Mouse (Mus musculus) MN1 (cell line): ENCODE results near the gene Pfkl.

Experiments
- DNase-seq: peaks from one replicate; pipeline ENCODE4 v3.0.0-alpha.2; 2016; ENCODE audit warnings: low spot score

The Pfkl gene

DNA sequence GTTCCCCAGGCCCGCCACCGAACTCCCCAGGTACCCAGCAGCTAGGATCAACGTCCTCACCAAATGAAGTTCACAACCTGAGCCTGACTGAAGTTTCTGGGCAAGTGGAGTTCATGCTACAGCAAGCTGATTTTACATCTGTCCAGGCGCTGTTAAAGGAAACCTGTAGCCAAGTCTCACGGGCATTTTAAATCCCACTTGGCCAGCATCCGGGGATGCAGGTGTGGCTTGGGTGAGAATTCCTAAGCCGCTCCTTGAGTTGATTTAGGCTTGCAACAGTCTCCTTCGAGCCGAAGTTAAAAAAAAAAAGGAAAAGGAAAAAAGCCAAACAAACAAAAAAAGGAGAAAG is at the start of gene Pfkl:
Pfkl (minus strand) TSS at position 139 of the 349 bp plus-strand sequence.
- no peak for DNase-seq

DNA sequence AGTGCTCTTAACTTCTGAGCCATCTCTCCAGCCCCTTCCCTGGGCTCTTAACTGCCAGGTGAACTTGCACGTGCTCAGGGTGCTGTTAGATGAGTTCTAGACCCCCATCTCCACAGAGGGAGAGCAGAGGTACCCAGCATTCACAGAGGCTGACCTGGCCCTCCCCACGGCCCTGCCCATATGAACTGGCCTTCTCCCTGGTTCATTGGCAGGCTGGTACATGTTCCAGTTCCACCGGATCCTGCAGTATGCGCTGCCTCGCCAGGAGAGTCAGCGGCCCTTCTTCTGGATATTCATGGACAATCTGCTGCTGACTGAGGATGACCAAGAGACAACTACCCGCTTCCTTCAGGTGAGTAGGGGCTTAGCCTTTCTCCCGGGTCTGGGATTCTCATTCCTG is 47.2 kb upstream of the Pfkl start:
- DNase-seq: no peak

DNA sequence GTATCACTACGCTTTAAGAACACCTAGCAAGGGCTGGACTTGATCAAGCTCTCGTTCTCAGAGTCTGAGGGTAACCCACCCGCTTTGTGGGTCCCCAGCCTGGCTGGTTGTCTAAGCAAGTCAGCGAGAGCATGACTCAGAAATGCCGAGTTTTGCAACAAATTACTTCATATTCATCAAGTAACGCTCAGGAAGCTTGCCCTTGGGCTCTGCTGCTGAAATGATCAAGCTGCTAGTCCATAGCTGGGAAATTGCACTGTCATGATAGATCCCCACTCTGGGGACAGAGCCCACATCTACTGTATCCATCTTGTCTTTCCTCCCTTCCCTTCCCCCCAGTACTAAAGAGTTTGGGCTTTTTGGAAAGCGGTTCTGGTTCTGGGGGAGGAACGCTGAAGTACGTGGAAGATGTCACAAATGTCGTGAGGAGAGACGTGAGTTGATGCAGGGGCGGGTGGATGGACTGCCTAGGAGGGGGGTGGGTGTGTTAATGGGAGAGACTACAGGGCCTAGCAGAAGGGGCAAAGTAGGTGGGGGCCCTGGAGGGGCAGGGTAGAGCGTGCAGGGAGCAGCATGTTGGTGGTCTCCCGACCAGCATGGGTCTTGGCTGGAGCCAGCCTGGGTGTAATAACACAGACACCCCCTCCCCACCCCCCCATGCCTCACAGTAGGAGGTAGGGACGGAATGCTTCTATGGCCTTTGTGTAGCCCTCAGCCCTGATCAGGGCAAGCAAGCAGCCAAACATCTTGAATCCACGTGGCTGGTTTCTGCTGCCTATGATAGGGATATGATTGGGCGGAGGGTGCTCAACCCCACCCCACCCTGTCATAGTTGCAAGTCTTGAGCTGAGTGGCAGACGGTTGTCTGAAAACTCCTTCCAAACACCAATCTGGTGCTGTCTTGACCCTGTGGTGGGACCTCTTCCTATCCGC is 45.0 kb upstream of the Pfkl start:
- no peak for DNase-seq

DNA sequence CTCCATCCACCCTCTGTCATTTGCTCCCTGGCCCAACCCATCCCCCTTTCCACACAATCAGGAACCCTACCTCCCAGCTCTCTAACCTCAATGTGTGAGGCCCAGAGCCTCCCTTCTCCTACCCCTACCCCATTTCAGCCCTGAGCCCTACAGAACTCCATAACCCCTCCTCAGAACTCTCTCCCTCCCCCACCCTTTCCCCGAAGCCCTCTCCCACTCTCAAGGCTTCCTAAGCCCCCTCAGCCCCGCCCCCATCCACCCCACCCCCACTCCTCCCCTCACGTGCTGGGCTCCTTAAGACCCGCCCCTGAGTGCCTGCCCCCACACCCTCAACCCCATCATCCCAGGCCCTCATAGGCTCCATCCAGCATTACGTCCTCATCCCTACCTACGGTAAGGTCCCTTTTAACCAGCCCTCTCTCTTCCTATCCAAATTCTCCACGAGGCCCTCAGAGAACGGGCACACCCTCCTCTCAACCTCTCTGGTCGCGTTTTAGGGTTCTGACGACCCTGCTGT is 39.7 kb upstream of the Pfkl start:
- DNase-seq: no peak

DNA sequence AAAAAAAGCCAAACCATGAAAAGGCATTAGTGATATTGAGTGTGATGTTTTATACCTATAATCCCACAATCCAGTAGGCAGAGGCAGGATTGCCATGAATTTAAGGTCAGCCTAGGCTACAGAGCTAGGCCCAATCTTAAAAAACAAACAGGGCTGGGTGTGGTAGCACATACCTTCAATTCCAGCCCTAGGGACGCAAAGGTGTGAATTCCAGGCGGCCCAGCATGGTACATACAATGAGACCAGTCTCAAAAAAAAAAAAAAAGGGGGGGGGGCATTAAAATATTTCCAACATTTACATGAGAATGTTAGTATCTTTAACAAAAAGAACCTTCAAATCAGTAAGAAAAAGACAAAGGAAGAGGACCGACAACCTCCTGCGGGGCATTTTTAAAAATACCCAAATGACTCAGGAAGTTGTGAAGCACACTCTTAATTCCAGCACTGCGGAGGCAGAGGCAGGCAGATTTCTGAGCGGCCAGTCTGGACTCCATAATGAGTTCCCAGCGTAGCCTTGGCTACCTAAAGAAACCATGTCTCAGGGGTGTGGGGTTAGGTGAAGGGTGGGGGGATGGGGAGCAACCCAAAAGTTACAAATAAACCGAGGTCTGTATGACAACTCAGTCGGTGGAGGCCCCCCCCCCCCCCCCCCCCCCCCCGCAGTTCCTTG is 38.3 kb upstream of the Pfkl start:
- no peak for DNase-seq

DNA sequence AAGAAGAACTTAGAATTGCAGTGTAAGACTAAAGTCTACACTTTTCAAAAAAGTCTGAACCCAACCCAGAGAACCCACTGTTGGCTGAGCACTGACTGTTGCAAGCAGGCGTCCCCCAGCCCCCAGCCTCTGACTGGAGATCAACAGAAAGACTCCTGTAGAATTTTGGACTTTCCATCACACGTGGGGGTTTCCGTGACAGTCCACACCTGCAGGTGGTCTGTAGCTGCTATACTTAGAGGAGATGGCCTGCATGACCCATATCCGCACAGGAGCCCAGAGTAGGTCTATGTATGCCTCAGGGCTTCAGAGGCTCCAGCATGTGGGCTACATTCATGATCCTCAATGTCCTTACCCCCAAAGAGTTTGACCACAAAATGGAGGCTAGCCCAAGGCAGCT is 36.5 kb upstream of the Pfkl start:
- DNase-seq: no peak

DNA sequence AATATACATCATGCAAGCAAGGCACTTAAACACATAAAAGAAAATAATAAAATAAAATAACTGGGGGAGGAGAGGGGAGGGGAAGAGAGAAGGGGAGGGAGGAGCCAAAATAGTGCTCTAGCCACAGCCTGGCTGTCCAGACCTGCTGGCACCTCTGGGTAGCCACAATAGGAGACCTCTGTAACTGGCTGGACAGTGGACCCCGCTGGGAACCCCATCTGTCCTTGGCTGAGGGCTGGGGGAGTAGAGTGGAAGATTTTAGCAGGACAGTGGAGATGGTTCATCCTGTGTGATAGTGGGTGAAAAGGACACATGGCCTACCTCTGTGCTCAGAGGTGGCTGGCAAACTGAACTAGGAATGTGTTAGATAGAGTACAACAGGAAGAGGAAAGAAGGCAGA is 34.6 kb upstream of the Pfkl start:
- DNase-seq: no peak

DNA sequence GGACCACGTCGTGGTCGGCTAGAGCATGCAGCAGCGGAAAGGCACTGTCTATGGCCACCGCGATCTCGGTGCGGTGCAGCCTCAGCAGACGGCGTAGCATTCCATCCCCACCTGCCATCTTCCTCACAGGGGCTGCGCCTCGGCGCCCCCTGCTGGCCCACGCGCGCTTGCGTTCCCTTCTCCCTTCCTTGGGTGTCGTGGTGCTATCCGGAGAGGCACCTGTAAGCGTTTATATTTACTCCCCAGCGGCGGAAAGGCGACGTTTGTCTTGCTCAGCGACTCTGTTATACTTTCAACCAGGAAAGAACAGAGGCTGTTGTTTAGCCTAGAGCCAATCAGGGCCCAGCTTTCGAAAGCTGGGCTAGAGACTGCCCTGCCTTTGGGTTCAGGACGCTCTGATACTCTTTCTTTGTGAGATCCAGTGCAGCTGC is 33.5 kb upstream of the Pfkl start, which contains the start of gene Aire:
Aire (minus strand) TSS at position 205 of the 431 bp plus-strand sequence.
- DNase-seq: peak; percentile 26

DNA sequence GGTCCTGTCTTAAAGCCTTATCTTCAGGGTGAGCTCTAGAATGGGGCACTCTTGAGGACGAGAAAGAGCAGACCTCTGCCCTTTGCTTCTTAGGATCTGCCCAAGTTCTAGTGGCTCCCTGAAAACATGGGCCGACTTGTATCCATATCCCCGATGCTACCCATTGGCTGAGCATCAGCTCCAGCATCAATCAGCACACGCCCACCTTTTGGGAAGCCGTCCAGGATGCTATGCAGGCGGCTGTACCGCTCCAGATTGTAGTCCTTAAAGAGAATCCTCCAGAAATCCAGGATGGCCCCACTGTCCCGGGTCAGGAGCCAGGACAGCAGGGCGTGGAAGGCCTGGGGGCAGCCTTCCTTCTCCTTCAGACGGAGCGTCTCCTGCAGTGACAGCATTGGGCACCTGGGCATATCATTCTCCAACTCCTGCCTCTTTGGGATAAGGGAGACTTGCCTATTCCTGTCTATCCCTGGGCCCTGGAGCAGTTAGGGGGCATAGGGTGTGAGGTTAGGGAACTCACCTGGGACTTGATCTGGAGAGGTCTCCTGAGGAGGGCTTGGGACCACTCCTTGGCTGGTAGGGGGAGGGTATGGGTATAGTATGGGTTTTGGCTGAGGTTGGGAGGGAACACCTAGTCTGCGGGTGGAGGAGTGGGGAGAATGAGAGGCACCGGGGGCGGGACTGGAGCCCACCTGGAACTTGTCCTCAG is 33.0 kb upstream of the Pfkl start:
- DNase-seq: no peak

DNA sequence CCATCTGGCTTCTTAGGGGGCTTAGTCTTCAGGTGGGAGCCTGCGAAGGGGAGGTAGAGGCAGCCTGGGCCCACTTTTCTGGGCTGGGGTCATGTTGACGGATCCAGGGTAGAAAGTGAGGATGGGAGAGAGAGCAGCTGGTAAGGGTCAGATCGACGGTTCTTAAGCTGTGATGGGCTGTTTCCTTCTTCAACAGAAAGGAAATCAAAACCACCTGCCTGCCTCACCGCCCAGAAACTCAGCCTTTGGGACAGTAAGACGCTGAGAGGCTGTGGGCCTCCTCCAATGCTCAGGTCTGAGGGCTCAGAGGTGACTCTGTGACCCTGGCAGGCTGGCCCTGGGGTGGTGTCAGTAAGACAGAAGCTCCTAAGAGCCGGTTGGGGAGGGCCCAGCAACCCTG is 32.2 kb upstream of the Pfkl start:
- no peak for DNase-seq

DNA sequence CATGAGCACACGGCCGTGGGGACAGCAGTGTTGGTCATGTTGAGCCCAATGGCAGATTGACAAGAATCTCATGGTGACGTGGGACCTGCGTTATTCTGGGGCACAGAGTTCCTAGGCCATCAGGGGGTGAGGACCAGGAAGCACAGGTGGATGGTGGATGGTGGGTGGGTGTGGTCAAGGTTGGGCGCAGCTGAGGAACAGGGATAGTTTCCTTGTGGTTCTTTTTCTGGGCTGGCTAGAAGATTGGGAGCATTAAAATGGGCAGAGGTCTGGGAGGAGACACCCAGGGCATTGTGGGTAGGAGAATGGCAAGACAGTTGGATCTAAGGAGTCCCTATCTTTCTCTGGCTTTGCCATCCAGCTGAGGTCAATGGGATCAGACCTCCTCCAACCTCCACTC is 31.8 kb upstream of the Pfkl start, which contains the start of gene Dnmt3l:
Dnmt3l (plus strand) TSS at position 301 of the 400 bp plus-strand sequence.
- DNase-seq: no peak

DNA sequence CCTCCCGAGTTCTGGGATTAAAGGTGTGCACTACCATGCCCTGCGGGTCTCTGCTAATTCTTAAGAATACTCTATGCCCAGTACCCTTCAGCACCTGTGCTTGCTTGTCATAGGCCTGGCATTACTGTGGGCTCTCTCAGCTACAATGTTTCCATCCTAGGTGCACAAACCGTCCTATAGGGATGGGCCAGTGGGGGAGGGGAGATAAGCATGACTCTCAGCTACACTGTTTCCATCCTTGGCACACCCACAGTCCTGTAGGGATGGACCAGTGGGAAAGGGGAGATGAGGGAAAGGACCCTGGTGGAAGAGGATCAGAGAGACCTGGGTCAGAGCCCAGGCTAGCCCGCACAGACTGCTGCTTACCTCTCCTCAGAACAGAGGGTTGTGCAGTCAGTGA is 27.3 kb upstream of the Pfkl start:
- no peak for DNase-seq

DNA sequence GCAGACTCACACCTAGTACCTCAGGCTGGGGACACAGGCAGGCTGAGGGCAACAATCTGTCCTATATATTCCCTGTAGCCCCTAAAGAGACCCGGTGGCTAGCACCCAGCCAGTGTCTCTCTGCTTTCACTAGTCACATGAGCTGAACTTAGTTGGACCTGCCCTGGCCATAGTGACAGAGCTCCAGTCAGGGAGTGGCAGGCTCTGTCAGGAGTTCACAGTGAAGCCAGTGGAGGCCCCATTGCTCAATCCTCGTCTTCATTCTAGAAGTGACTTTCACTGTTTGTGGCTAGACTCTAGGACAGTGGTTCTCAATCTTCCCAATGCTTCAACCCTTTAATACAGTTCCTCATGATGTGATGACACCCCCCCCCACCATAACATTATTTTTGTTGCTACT is 22.1 kb upstream of the Pfkl start:
- DNase-seq: no peak

DNA sequence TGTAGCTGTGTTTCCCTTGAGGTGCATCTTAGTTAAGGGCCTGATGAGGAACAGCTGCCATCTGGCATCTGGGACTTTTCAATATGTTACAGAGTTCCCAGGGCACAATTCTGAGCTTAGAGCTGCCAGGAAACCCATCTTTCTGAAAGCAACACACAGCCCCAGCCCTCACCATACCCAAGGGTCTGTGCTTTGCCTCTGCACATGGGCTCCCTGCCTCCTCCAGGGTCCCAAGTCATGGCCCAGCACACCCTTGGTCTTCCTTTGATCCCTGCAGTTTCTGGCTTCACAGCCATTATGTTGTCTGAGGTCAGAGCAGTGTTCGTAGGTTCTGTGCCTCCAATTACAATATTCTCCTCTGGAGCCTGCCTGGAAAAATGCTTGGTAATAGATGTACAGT is 19.2 kb upstream of the Pfkl start:
- no peak for DNase-seq

DNA sequence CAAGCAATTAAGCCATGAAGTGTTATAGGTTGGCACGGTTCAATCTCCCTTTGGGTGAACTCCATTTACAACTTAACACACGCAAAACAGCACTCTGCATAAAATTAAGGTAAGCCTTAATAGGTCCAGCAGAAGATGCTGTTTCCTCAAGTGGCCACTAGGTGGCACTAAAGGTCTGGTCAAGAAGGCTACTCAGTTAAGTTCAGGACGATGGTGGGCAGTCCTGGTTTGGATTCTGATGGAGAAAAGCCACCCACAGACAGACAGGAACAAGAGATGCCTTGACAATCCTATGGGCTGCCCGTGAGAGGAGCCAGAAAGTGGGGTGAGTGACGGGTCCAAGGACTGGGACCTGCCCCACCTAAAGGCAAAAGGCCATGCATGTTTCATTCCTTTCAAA is 18.2 kb upstream of the Pfkl start:
- peak; percentile 93 for DNase-seq

DNA sequence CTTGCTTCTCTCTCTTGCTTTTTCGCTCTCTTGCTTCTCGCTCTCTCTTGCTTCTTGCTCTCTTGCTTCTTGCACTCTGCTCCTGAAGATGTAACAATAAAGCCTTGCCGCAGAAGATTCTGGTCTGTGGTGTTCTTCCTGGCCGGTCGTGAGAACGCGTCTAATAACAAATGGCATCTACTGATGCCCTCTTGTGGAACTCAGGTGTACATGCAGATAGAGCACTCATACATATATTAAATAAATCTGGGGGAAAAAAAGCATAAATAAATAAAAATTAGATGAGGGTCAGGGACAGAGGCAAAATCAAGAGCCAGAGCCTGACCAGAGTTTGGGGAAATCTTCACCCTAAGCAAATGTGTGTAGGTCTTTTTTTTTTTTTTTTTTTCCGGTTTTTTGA is 15.6 kb upstream of the Pfkl start:
- peak; percentile 71 for DNase-seq

DNA sequence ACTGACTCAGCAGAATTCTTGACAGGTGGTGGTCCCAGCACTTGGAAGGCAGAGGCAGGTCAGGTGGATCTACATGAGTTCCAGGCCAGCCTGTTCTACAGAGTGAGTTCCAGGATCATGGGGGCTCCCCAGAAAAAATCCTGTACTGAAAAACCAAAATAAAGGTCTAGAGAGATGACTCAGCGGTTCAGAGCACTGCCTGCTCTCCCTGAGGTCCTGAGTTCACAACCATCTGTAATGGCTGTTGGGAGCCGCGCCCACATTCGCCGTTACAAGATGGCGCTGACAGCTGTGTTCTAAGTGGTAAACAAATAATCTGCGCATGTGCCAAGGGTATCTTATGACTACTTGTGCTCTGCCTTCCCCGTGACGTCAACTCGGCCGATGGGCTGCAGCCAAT is 10.1 kb upstream of the Pfkl start:
- peak; percentile 69 for DNase-seq

DNA sequence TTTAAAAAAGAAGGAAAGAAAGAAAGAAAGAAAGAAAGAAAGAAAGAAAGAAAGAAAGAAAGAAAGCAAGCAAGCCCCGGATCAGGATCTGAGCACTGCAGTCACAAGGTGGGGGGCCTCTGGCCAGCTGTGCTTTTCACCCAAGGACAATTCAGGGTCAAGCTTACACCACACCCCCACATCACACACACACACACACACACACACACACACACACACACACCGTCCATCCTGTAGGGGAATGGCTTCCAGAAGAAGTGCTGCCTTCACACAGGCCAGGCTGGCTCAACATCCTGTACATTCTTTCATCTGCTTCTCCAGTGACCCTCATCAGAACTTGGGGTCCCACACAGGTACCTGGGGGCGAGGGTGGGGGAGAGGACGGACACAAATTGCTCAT is 9.4 kb upstream of the Pfkl start:
- peak; percentile 27 for DNase-seq

DNA sequence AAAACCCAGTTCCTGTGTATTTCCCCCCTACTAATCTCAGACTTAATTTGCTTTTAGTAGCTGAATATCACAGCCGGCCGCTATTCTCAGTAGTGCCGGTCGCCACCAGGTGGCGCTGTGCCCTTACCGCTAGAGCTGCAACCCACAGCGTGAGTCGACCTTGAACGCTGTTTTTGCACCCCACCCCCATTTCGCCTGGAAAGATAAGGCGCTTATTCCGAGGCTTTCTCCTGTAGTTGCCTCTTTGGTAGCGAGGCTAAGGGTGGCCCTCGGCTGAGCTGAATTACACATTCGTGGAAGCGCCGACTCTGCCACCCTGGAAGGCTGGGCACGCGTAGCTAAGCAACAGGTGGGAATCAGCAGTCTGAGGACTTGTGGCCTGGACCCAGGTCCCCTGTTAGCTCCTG is 8.9 kb upstream of the Pfkl start:
- peak; percentile 87 for DNase-seq

DNA sequence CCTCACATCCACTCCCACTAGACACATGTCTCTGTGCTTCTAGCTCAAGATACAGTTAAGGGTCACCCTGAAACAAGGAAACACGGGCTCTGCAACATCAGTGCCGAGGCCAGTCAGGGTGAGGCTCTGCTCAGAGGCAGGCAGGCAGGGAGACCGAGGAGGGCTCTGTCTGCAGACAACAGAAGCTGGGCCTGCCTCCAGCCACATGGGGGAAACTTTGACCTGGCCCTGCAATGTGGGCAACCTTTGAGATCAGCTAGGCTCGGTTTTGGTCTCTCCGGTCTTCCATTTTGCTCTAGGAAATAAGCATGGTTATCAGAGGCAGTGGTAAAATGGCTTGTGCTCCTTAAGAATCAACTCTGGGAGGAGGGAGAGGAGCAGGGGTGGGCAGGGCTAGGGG is 6.5 kb upstream of the Pfkl start:
- no peak for DNase-seq

DNA sequence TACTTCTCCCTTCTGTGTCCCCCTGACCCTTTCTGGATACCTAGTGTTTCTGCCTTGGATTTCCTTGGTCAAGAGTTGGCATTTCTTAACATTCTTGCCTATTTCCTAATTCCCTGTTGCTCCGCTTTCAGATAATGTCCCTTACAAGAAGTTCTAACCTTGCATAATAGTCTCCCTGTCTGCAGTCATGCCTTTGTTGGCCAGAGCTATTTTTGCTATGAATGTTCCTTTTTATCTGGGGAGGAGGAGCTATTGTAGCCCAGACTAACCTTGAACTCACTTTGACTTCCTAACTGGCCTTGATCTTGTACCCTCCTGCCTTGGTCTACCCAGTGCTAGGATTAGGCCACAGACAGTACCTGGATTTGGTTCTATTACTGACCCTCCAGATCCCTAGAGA is 5.6 kb upstream of the Pfkl start:
- DNase-seq: no peak

DNA sequence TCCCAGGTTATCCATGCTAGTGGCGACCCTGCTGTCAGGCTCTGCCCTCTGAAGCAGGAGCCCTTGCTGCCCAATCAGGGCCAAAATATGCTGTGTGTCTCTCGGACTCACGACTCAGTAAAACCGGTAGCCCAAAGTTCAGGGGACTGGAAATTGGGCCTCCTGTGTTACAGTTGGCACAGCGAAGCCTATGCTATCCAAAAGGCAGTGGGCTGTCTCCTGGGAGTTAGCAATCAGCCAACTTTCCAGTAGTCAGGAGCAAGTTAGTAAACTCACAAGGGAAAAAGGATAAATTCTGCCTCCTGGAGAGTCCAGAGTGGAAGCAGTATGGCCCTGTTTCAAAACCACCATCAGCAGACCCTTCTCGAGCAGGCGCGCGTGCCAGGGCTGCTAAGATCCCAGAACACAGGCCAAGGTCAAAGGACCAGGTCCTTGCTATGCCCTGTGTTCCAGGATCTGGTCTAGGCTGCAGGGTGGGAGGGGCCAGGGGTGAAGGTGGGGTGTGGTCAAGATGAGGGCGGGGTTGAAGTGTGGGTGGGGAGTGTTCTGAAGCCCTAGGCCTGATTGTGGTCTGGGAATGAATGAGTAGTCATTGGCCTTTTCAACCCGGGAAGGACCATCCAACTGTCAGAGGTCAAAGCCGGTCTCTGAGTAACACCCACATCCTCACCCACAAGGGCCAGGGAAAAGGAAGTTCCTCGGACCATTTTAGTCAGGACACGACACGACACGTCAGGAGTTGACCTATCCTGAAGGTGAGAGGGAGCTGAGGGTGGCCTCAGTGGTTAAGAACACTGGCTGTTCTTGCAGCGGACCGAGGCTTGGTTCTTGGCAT is 3.0 kb upstream of the Pfkl start:
- DNase-seq: no peak
